Mouse (Mus musculus): ENCODE results near the gene Rcn3. TPM values are rescaled to one million over a fixed set of nuclear protein-coding genes. Genes with fewer than 3 reads are reported as not detected.

Rcn3 gene
- polyA plus RNA-seq, 1 experiment from 2014 or later = 93.3 TPM

DNA sequence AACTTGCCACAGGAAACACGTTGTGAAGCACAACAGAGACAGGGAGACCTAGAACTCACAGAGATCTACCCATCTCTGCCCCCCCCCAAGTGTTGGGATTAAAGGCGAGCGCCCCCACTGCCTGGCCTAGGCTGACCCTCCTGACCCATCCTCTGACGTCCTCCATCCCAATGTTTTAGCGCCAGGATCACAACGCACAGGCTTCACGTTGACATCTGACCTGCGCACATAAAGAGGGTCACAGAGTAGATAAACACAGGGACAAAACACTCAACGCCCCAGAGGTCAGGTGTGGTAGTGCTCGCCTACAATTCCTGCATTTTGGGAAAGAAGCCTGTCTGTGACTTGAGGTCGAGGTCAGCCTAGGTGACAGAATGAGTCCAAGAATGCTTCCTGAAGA is 55.3 kb downstream of the Rcn3 start:
- Histone ChIP-seq H3K4me2 (replicated peaks) (no peak overlapping the region), H3K4me1 (replicated peaks; ENCODE audit: control insufficient read depth, insufficient read depth, low read length) (no peaks in the 10 kb centered on the region), H3K9ac (no peak overlapping the region), H3K27me3 (ENCODE audit: control insufficient read depth, insufficient read depth, low read length) (no peaks in the 10 kb centered on the region), H3K9me3 (ENCODE audit: control insufficient read depth, low read length) (no peaks in the 10 kb centered on the region), H3K27ac (no peak overlapping the region), H3K36me3 (replicated peaks; ENCODE audit: control insufficient read depth, insufficient read depth) (peaks cover 98% of the 10 kb centered on the region), H3K4me3 (replicated peaks; ENCODE audit: low read length) (no peak overlapping the region)
- DNase-seq (ENCODE audit: low spot score) = no peak
- ATAC-seq (ENCODE audit: low FRiP score) = no peak
- 93% methylated on average over 11 of the region's 11 CpGs for WGBS

DNA sequence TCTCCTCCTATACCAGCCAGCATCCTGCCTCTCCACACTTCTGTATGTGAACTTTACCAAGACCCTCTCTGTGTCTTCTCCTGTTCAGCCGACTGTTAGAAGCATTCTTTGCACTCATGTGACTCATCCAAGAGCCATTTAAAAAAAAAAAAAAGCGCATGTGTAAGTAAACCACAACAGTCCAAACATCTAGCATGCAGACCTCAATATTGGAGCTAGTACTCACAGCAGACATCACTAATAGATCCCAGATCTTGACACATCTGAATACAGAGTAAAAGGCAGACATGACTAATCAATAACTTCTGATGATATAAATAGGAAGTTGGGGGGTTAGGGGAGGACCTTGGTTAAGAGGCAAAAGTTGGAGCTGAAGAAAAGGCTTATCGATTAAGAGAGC is 56.4 kb downstream of the Rcn3 start:
- 96% methylated on average over 3 of the region's 3 CpGs for WGBS
- H3K27ac ChIP-seq = no peak overlapping the region
- no peak overlapping the region for H3K9ac ChIP-seq
- no peaks in the 10 kb centered on the region for H3K27me3 ChIP-seq (ENCODE audit: control insufficient read depth, insufficient read depth, low read length)
- no peak overlapping the region for H3K4me2 ChIP-seq (replicated peaks)
- H3K36me3 ChIP-seq (replicated peaks; ENCODE audit: control insufficient read depth, insufficient read depth) = peaks cover 98% of the 10 kb centered on the region
- no peaks in the 10 kb centered on the region for H3K4me1 ChIP-seq (replicated peaks; ENCODE audit: control insufficient read depth, insufficient read depth, low read length)
- H3K9me3 ChIP-seq (ENCODE audit: control insufficient read depth, low read length) = no peaks in the 10 kb centered on the region
- H3K4me3 ChIP-seq (replicated peaks; ENCODE audit: low read length) = no peak overlapping the region
- no peak for DNase-seq (ENCODE audit: low spot score)
- ATAC-seq (ENCODE audit: low FRiP score) = no peak

DNA sequence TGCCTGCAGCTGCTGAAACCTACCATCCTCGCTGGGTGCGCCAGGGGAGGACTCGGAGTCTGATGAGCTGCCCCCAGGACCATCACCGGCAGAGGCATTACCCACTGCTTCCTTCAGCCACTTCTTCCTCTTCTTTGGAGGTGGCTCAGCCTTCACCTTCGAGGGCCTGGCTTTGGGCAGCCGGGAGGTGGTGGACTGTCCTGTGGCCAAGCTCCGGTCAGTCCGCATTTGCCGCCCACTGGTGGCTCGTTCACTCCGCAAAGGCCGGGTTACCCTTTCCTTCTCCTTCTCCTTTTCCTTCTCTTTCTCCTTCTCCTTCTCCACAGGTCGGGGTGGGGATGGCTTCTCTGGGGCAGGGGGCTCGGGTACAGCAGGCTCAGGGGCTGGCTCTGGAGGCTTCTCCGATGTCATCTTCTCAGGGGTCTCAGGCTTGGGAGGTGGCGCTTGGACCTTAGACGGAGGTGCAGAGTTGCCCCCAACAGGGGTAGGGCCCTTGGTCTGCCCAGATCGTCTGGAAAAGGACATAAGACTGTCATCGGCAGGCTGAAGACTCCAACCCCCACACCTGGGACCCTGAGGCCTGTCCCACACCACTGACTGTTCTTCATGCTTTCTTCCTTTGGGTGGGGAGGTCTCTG is 58.2 kb downstream of the Rcn3 start:
- Histone ChIP-seq H3K36me3 (replicated peaks; ENCODE audit: control insufficient read depth, insufficient read depth) (peaks cover 98% of the 10 kb centered on the region), H3K4me3 (replicated peaks; ENCODE audit: low read length) (no peak overlapping the region), H3K9me3 (ENCODE audit: control insufficient read depth, low read length) (no peaks in the 10 kb centered on the region), H3K27ac (no peak overlapping the region), H3K4me1 (replicated peaks; ENCODE audit: control insufficient read depth, insufficient read depth, low read length) (no peaks in the 10 kb centered on the region), H3K9ac (no peak overlapping the region), H3K27me3 (ENCODE audit: control insufficient read depth, insufficient read depth, low read length) (no peaks in the 10 kb centered on the region), H3K4me2 (replicated peaks) (no peak overlapping the region)
- DNase-seq (ENCODE audit: low spot score) (no peak), ATAC-seq (ENCODE audit: low FRiP score) (no peak)
- 95% methylated on average over 19 of the region's 19 CpGs for WGBS

MicroRNA genes within 50 kb of the gene (microRNA counts, 519-probe panel; counts per million panel counts)
- microRNA mmu-miR-150 = 4,447 counts per million, percentile 40 among the panel's probes with 10 or more counts

Small RNAs within 50 kb of the gene (microRNA-seq; reads per million reads assigned to microRNA genes)
- 156 reads per million, percentile 55 among the genes with 10 or more reads in this experiment for gene Mir150
- gene Mir5121 = 16.5 reads per million, percentile 34 among the genes with 10 or more reads in this experiment

Other genes starting within 250 kb of the Rcn3 start
- 57.6 and 59.1 TPM in 2 replicates for gene Akt1s1, start 243.2 kb downstream of the Rcn3 start, polyA plus RNA-seq (2014; fragmentation: Nextera tagmentation; extraction: Ambion mirVana)
- 98.5 and 104 TPM in 2 replicates for gene Tbc1d17, start 243.1 kb downstream of the Rcn3 start, polyA plus RNA-seq (2014; fragmentation: Nextera tagmentation; extraction: Ambion mirVana)
- 23.4 and 26.5 TPM in 2 replicates for gene Pnkp, start 235.1 kb downstream of the Rcn3 start, polyA plus RNA-seq (2014; fragmentation: Nextera tagmentation; extraction: Ambion mirVana)
- gene Ptov1, start 222.4 kb downstream of the Rcn3 start, polyA plus RNA-seq (2014; fragmentation: Nextera tagmentation; extraction: Ambion mirVana) = 430 and 454 TPM in 2 replicates
- 87.5 and 90.6 TPM in 2 replicates for gene Med25, start 199.5 kb downstream of the Rcn3 start, polyA plus RNA-seq (2014; fragmentation: Nextera tagmentation; extraction: Ambion mirVana)
- gene Fuz, start 196.1 kb downstream of the Rcn3 start, polyA plus RNA-seq (2014; fragmentation: Nextera tagmentation; extraction: Ambion mirVana) = 15.9 and 16.0 TPM in 2 replicates
- gene Ap2a1, start 162.7 kb downstream of the Rcn3 start, polyA plus RNA-seq (2014; fragmentation: Nextera tagmentation; extraction: Ambion mirVana) = 123 and 135 TPM in 2 replicates
- gene Tsks, start 149.0 kb downstream of the Rcn3 start, polyA plus RNA-seq (2014; fragmentation: Nextera tagmentation; extraction: Ambion mirVana) = 0.14 and 0.33 TPM in 2 replicates
- gene Cpt1c, start 117.4 kb downstream of the Rcn3 start, polyA plus RNA-seq (2014; fragmentation: Nextera tagmentation; extraction: Ambion mirVana) = 53.3 and 53.8 TPM in 2 replicates
- 194 and 210 TPM in 2 replicates for gene Prmt1, start 105.7 kb downstream of the Rcn3 start, polyA plus RNA-seq (2014; fragmentation: Nextera tagmentation; extraction: Ambion mirVana)
- gene Irf3, start 94.6 kb downstream of the Rcn3 start, polyA plus RNA-seq (2014; fragmentation: Nextera tagmentation; extraction: Ambion mirVana) = 52.1 and 56.9 TPM in 2 replicates
- 9.2 and 12.6 TPM in 2 replicates for gene Bcl2l12, start 93.5 kb downstream of the Rcn3 start, polyA plus RNA-seq (2014; fragmentation: Nextera tagmentation; extraction: Ambion mirVana)
- gene Scaf1, start 75.9 kb downstream of the Rcn3 start, polyA plus RNA-seq (2014; fragmentation: Nextera tagmentation; extraction: Ambion mirVana) = 59.7 and 61.9 TPM in 2 replicates
- gene Rras, start 74.3 kb downstream of the Rcn3 start, polyA plus RNA-seq (2014; fragmentation: Nextera tagmentation; extraction: Ambion mirVana) = 14.2 and 15.2 TPM in 2 replicates
- 16.5 and 16.8 TPM in 2 replicates for gene Prr12, start 39.3 kb downstream of the Rcn3 start, polyA plus RNA-seq (2014; fragmentation: Nextera tagmentation; extraction: Ambion mirVana)
- 57.9 and 62.1 TPM in 2 replicates for gene Nosip, start 29.8 kb downstream of the Rcn3 start, polyA plus RNA-seq (2014; fragmentation: Nextera tagmentation; extraction: Ambion mirVana)
- 12.8 and 13.9 TPM in 2 replicates for gene Prrg2, start 29.5 kb downstream of the Rcn3 start, polyA plus RNA-seq (2014; fragmentation: Nextera tagmentation; extraction: Ambion mirVana)
- 37.7 and 40.5 TPM in 2 replicates for gene Fcgrt, start 11.6 kb upstream of the Rcn3 start, polyA plus RNA-seq (2014; fragmentation: Nextera tagmentation; extraction: Ambion mirVana)
- 767 and 952 TPM in 2 replicates for gene Rps11, start 32.2 kb upstream of the Rcn3 start, polyA plus RNA-seq (2014; fragmentation: Nextera tagmentation; extraction: Ambion mirVana)
- 725 and 835 TPM in 2 replicates for gene Rpl13a, start 36.5 kb upstream of the Rcn3 start, polyA plus RNA-seq (2014; fragmentation: Nextera tagmentation; extraction: Ambion mirVana)
- 0.22 TPM in 1 of 2 replicates, not detected in the other for gene Gm45713, start 44.0 kb upstream of the Rcn3 start, polyA plus RNA-seq (2014; fragmentation: Nextera tagmentation; extraction: Ambion mirVana)
- 1.7 and 1.8 TPM in 2 replicates for gene Flt3l, start 44.2 kb upstream of the Rcn3 start, polyA plus RNA-seq (2014; fragmentation: Nextera tagmentation; extraction: Ambion mirVana)
- gene Pih1d1, start 62.1 kb upstream of the Rcn3 start, polyA plus RNA-seq (2014; fragmentation: Nextera tagmentation; extraction: Ambion mirVana) = 91.0 and 93.5 TPM in 2 replicates
- 16.0 and 21.3 TPM in 2 replicates for gene Aldh16a1, start 62.4 kb upstream of the Rcn3 start, polyA plus RNA-seq (2014; fragmentation: Nextera tagmentation; extraction: Ambion mirVana)
- gene Slc17a7, start 71.7 kb upstream of the Rcn3 start, polyA plus RNA-seq (2014; fragmentation: Nextera tagmentation; extraction: Ambion mirVana) = 0.47 and 0.48 TPM in 2 replicates
- not detected in 2 replicates for gene Gfy, start 87.3 kb upstream of the Rcn3 start, polyA plus RNA-seq (2014; fragmentation: Nextera tagmentation; extraction: Ambion mirVana)
- 0.83 TPM in 1 of 2 replicates, not detected in the other for gene Pth2, start 88.8 kb upstream of the Rcn3 start, polyA plus RNA-seq (2014; fragmentation: Nextera tagmentation; extraction: Ambion mirVana)
- gene Ccdc155, start 112.7 kb upstream of the Rcn3 start, polyA plus RNA-seq (2014; fragmentation: Nextera tagmentation; extraction: Ambion mirVana) = 0.50 and 0.57 TPM in 2 replicates
- 8.7 and 11.3 TPM in 2 replicates for gene Dkkl1, start 119.9 kb upstream of the Rcn3 start, polyA plus RNA-seq (2014; fragmentation: Nextera tagmentation; extraction: Ambion mirVana)
- 37.7 and 48.0 TPM in 2 replicates for gene Tead2, start 123.5 kb upstream of the Rcn3 start, polyA plus RNA-seq (2014; fragmentation: Nextera tagmentation; extraction: Ambion mirVana)
- gene Cd37, start 146.9 kb upstream of the Rcn3 start, polyA plus RNA-seq (2014; fragmentation: Nextera tagmentation; extraction: Ambion mirVana) = 0.94 and 1.2 TPM in 2 replicates
- 0.33 and 0.67 TPM in 2 replicates for gene Slc6a16, start 148.9 kb upstream of the Rcn3 start, polyA plus RNA-seq (2014; fragmentation: Nextera tagmentation; extraction: Ambion mirVana)
- gene Slc6a21, start 185.3 kb upstream of the Rcn3 start, polyA plus RNA-seq (2014; fragmentation: Nextera tagmentation; extraction: Ambion mirVana) = not detected in 2 replicates
- 7.8 and 9.3 TPM in 2 replicates for gene Trpm4, start 241.6 kb upstream of the Rcn3 start, polyA plus RNA-seq (2014; fragmentation: Nextera tagmentation; extraction: Ambion mirVana)
- 0.20 and 0.41 TPM in 2 replicates for gene Hrc, start 243.1 kb upstream of the Rcn3 start, polyA plus RNA-seq (2014; fragmentation: Nextera tagmentation; extraction: Ambion mirVana)

All from hindbrain, embryonic 14.5 days (tissue).